Mouse (Mus musculus) forebrain, postnatal 0 days (tissue): ENCODE data around the gene Dnase2a. TPM values are rescaled to one million over a fixed set of nuclear protein-coding genes. Genes with fewer than 3 reads are reported as not detected.
"Not testable (repeated sequence)": the region's sequence is repeated elsewhere in the genome, so short reads cannot be mapped to it uniquely, and the experiment has no call there.

Source experiments
- ATAC-seq: fragments of 200-750 bp; cut with Nextera tagmentation; 2 replicates; pipeline ENCODE4 v1.8.0; 2017; ENCODE audit warnings: mild to moderate bottlenecking, moderate library complexity
- DNase-seq: peaks from one replicate; pipeline ENCODE4 v3.0.0-alpha.2; 2015
- H3K27ac ChIP-seq: fragments of 300-500 bp; sonication (generic); 2 replicates; pipeline ENCODE4 v1.5.1; 2014; ENCODE audit warnings: low read depth, mild to moderate bottlenecking, antibody characterized with exemption, low read length, moderate library complexity, mixed read lengths
- H3K27me3 ChIP-seq: fragments of 300-500 bp; sonication (generic); 2 replicates; pipeline ENCODE4 v1.6.1; 2014; ENCODE audit warnings: mild to moderate bottlenecking, low read length, mixed read lengths; ENCODE audit not compliant: insufficient read depth
- H3K36me3 ChIP-seq: fragments of 300-500 bp; sonication (generic); 2 replicates; pipeline ENCODE4 v1.6.1; 2014; ENCODE audit warnings: mild to moderate bottlenecking, moderate library complexity; ENCODE audit not compliant: insufficient read depth
- H3K4me1 ChIP-seq: fragments of 300-500 bp; sonication (generic); 2 replicates; pipeline ENCODE4 v1.6.1; 2014; ENCODE audit warnings: antibody characterized with exemption; ENCODE audit not compliant: insufficient read depth
- H3K4me2 ChIP-seq: fragments of 300-500 bp; sonication (generic); 2 replicates; pipeline ENCODE4 v1.6.1; 2014; ENCODE audit warnings: low read depth, mild to moderate bottlenecking, moderate library complexity
- H3K4me3 ChIP-seq: fragments of 300-500 bp; sonication (generic); 2 replicates; pipeline ENCODE4 v1.5.1; 2014; ENCODE audit warnings: low read depth, low read length, mixed read lengths
- H3K9ac ChIP-seq: fragments of 300-500 bp; sonication (generic); 2 replicates; pipeline ENCODE4 v1.6.1; 2014; ENCODE audit warnings: mild to moderate bottlenecking
- H3K9me3 ChIP-seq: fragments of 300-500 bp; sonication (generic); 2 replicates; pipeline ENCODE4 v1.6.1; 2016; ENCODE audit warnings: low read length
- CTCF ChIP-seq: sonication (generic); IDR thresholded peaks from 2 replicates; pipeline ENCODE4 v1.5.1; 2016; ENCODE audit warnings: antibody characterized with exemption, control low read depth, low read depth
- WGBS: fragments of 180-500 bp; shearing (Covaris S2); extraction: QIAGEN DNeasy Blood & Tissue Kit; methylation state at CpG from one replicate; pipeline ENCODE4 v1.1.7; 2014; 5-methylcytosine and 5-hydroxymethylcytosine counted together
- polyA plus RNA-seq: library from polyadenylated mRNA; unstranded; fragments of >200 nt; fragmentation: Nextera tagmentation; extraction: Ambion mirVana; gene quantifications from 2 replicates; pipeline ENCODE4 v1.2.1, GENCODE M21; 2015
- total RNA-seq: library from RNA; depleted of rRNA; stranded (reverse); fragments of >200 nt; gene quantifications from 2 replicates; pipeline ENCODE4 v1.2.3, GENCODE M21; 2014

Dnase2a gene
- total and polyA plus RNA-seq, 2 experiments from 2014 or later: 3.6 to 6.3 TPM

GRCm38 (mm10) chr8:84901071-84901470, 7.3 kb upstream of the Dnase2a start:
- Histone ChIP-seq H3K9ac (no peak overlapping the region), H3K27ac (no peak overlapping the region), H3K4me1 (peaks cover 5% of the 10 kb centered on the region; the same call in 1 of the 2 replicates), H3K4me3 (no peak overlapping the region), H3K4me2 (no peak overlapping the region), H3K36me3 (no peaks in the 10 kb centered on the region), H3K27me3 (no peaks in the 10 kb centered on the region), H3K9me3 (no peaks in the 10 kb centered on the region)
- ATAC-seq (no peak), DNase-seq (no peak)
- no peak for TF ChIP-seq CTCF
- 81% methylated on average over 4 of the region's 4 CpGs for WGBS

GRCm38 (mm10) chr8:84901752-84902151, 6.6 kb upstream of the Dnase2a start, which contains the start of gene Klf1:
Gene Klf1, plus strand, starts transcription at chr8:84901928.
- no peaks in the 10 kb centered on the region for H3K36me3 ChIP-seq
- 71% methylated on average over 3 of the region's 3 CpGs for WGBS
- H3K27me3 ChIP-seq: no peaks in the 10 kb centered on the region
- peak within 1 kb of the TSS; percentile 50 for H3K9ac ChIP-seq
- H3K27ac ChIP-seq: no peak within 1 kb of the TSS
- peak within 1 kb of the TSS; percentile 45 for H3K4me3 ChIP-seq
- H3K4me2 ChIP-seq: peak within 1 kb of the TSS; percentile 97
- TF ChIP-seq CTCF: no peak
- DNase-seq (no peak), ATAC-seq (no peak)
- H3K4me1 ChIP-seq: peaks cover 5% of the 10 kb centered on the region; the same call in 1 of the 2 replicates
- no peaks in the 10 kb centered on the region for H3K9me3 ChIP-seq

- peak overlapping the region; percentile 97 for H3K4me2 ChIP-seq
- ATAC-seq: no peak; the same call in 1 of the 2 replicates
- WGBS: 4% methylated on average over 24 of the region's 24 CpGs
- peak overlapping the region; percentile 50 for H3K9ac ChIP-seq
- no peaks in the 10 kb centered on the region for H3K9me3 ChIP-seq
- H3K4me3 ChIP-seq: peak overlapping the region; percentile 45
- H3K27me3 ChIP-seq: no peaks in the 10 kb centered on the region
- peaks cover 5% of the 10 kb centered on the region; the same call in 1 of the 2 replicates for H3K4me1 ChIP-seq
- no peak overlapping the region for H3K27ac ChIP-seq
- H3K36me3 ChIP-seq: no peaks in the 10 kb centered on the region
- no peak for TF ChIP-seq CTCF
- DNase-seq: no peak
These were observed 5.9 kb upstream of the Dnase2a start for GRCm38 (mm10) chr8:84902367-84902919.

- Histone ChIP-seq H3K4me3 (peak overlapping the region; percentile 45), H3K4me1 (peaks cover 5% of the 10 kb centered on the region; the same call in 1 of the 2 replicates), H3K27me3 (no peaks in the 10 kb centered on the region), H3K4me2 (peak overlapping the region; percentile 97), H3K9me3 (no peaks in the 10 kb centered on the region), H3K36me3 (no peaks in the 10 kb centered on the region), H3K27ac (no peak overlapping the region), H3K9ac (peak overlapping the region; percentile 50)
- TF ChIP-seq CTCF: peak; percentile 86
- ATAC-seq: peak; percentile 93
- peak; percentile 89 for DNase-seq
- 2% methylated on average over 67 of the region's 68 CpGs for WGBS
These were observed 5.3 kb upstream of the Dnase2a start for GRCm38 (mm10) chr8:84902920-84903661.

GRCm38 (mm10) chr8:84904351-84904750, 4.0 kb upstream of the Dnase2a start:
- Histone ChIP-seq H3K9me3 (no peaks in the 10 kb centered on the region), H3K36me3 (no peaks in the 10 kb centered on the region; the same call in 1 of the 2 replicates), H3K4me1 (peaks cover 5% of the 10 kb centered on the region; the same call in 1 of the 2 replicates), H3K4me3 (no peak overlapping the region), H3K27me3 (no peaks in the 10 kb centered on the region; the same call in 1 of the 2 replicates), H3K4me2 (no peak overlapping the region), H3K9ac (no peak overlapping the region), H3K27ac (no peak overlapping the region)
- 90% methylated on average over 7 of the region's 7 CpGs for WGBS
- TF ChIP-seq CTCF: no peak
- ATAC-seq: no peak
- no peak for DNase-seq

- Histone ChIP-seq H3K4me3 (no peak overlapping the region), H3K27ac (no peak overlapping the region), H3K36me3 (peaks cover 19% of the 10 kb centered on the region), H3K4me2 (no peak overlapping the region), H3K4me1 (peaks cover 5% of the 10 kb centered on the region; the same call in 1 of the 2 replicates), H3K9ac (no peak overlapping the region), H3K27me3 (no peaks in the 10 kb centered on the region; the same call in 1 of the 2 replicates), H3K9me3 (no peaks in the 10 kb centered on the region)
- 95% methylated on average over 9 of the region's 9 CpGs for WGBS
- DNase-seq (no peak), ATAC-seq (no peak)
- no peak for TF ChIP-seq CTCF
These were observed 1.3 kb upstream of the Dnase2a start for GRCm38 (mm10) chr8:84907037-84907436.

- 78% methylated on average over 8 of the region's 8 CpGs for WGBS
- ATAC-seq: no peak
- no peak for TF ChIP-seq CTCF
- no peak overlapping the region for H3K4me2 ChIP-seq
- no peak overlapping the region for H3K4me3 ChIP-seq
- peaks cover 5% of the 10 kb centered on the region; the same call in 1 of the 2 replicates for H3K4me1 ChIP-seq
- DNase-seq: no peak
- no peak overlapping the region for H3K9ac ChIP-seq
- peaks cover 24% of the 10 kb centered on the region for H3K36me3 ChIP-seq
- no peaks in the 10 kb centered on the region for H3K9me3 ChIP-seq
- no peaks in the 10 kb centered on the region; the same call in 1 of the 2 replicates for H3K27me3 ChIP-seq
- H3K27ac ChIP-seq: no peak overlapping the region
These were observed 867 bp upstream of the Dnase2a start for GRCm38 (mm10) chr8:84907493-84907892.

GRCm38 (mm10) chr8:84907979-84908378, 381 bp upstream of the Dnase2a start:
- 31% methylated on average over 6 of the region's 7 CpGs for WGBS
- H3K36me3 ChIP-seq: peaks cover 29% of the 10 kb centered on the region
- DNase-seq, H3K27me3 ChIP-seq, H3K27ac ChIP-seq, ATAC-seq, H3K4me3 ChIP-seq, H3K9me3 ChIP-seq, H3K9ac ChIP-seq, H3K4me1 ChIP-seq: not testable (repeated sequence)
- H3K4me2 ChIP-seq: peak overlapping the region; percentile 59
